Mouse (Mus musculus): ENCODE measurements around the gene Rnd3.

Rnd3 gene

DNA sequence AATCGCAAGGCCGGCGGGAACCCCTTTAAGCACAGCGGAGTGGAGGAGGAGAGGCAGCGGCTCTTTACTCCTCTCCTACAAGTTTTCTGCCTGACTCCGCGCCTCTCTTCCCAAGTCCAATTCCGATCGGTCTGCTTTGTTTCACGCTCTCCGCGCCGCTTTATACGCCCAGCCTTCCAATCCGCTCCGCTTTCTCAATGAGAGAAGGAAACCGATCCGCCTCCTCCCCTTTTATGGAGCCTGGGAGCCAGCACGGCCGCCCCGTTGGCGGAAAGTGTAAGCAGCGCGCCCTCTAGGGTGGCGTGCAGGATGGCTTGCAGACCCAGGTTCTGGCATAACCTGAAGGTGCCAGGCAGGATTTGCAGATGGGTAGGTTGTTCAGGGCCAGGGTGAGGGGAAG is at the start of gene Rnd3:
Gene Rnd3, minus strand, starts transcription at position 137 of the 400 bp plus-strand sequence.
- peak; percentile 67 to 80 for DNase-seq (ENCODE audit: low spot score in 2 of 2)

DNA sequence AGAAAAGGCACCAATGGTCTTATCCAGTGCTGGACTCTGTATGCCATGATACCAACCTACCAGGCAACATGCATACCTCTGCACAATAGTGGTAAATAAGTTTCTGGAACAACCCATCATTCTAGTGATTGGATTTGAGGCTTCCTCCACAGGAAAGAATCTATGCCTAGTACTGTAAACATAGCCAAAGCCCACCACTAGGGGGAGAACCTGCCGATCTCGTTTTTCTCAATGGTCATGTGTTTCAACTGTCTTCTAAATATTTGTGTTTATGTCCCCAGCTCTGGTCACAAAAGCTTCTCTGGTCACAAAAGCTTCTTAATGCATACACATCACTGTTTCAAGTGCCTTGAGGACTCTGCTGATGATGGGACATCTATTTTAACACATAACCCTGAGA is 43.4 kb upstream of the Rnd3 start:
- DNase-seq (ENCODE audit: low spot score in 2 of 2), result no peak

DNA sequence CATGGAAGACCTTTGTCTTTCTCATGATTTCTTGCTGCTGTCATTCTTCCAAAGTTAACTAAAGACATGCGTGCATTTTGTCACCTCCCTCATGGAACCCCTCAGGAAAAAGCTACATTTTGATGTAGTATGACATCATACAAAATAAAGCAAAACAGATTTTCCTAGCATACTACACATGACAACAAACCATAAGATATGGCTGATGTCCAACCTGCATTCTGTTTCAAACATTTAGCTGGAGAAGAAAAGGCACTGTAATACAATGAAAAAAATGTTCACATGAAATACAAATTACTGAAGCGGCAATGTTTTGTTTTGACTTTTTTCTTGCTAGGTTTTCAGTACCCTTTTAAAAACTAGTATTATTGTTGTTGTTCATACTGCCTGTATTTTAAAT is 36.9 kb upstream of the Rnd3 start:
- no peak for DNase-seq (ENCODE audit: low spot score in 2 of 2)

DNA sequence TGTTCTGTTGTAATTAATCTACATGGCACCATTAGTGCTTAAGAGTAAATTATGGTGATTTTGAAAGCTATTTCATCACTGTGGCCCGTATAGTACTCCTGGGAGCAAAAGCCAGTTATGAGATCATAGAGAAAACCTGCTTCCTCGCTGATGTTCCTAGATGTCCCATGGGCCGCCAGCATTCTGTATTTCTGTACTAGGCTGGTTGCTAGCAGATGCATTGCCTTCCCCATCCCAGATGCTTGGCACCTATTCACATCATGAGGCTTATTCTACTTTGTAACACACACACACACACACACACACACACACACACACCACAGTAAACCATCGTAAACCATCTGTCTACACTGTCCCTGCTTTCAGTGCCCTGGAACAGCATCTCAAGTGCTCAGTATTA is 34.1 kb upstream of the Rnd3 start:
- no peak for DNase-seq (ENCODE audit: low spot score in 2 of 2)

DNA sequence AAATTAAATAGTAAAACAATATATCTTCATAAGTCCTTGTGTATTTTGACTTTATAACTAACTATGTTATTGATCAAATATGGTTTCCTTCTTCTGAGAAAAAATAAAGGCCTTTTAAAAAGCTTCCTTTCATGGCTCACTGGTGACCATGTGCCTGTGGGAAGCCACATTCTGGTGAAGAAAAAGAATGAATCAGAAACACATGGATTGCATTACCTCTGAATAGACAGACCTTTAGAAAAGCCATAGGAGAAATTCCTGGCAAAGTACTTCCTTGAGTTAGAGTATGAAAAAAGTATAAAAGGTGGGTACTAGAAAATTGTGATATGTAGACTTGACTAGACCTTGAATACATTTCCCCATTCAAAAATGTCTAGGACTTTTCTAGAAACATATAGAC is 32.5 kb upstream of the Rnd3 start:
- no peak for DNase-seq (ENCODE audit: low spot score in 2 of 2)

DNA sequence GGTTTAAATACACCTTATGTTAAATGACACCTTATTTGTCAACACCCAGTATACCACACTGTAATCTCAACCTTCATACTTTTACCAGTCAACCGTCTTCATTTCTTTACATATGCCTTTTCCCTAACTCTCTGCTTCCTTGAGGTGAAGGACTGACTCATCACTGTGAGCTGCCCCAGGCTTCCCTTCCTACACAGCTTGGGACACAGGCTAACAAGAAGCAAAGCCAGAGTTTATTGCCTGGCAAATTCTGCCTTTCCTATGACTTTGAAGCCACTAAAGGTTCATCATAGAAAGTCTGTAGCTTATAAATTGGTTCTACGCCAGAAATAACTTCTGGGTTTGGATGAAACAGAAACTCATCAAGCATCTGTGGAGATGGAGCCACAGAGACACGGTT is 30.2 kb upstream of the Rnd3 start:
- no peak for DNase-seq (ENCODE audit: low spot score in 2 of 2)

DNA sequence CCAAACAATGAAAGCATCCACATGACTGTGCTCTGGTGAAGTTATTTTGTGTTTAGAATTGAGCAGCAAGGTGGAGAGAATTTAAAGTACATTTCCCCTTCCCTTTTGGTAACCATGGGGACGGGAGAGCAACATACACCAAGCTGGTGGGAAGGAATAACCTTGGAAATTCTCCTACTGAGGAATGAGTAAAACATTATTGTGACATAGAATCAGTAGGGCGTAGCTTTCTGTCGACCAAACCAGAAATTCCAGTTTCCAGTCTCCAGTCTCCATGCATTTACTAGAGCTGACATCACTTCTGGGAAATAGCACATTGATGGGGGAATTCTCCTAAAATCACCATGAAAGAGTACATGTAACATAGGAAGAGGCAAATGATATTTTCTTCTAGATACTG is 28.7 kb upstream of the Rnd3 start:
- no peak for DNase-seq (ENCODE audit: low spot score in 2 of 2)

DNA sequence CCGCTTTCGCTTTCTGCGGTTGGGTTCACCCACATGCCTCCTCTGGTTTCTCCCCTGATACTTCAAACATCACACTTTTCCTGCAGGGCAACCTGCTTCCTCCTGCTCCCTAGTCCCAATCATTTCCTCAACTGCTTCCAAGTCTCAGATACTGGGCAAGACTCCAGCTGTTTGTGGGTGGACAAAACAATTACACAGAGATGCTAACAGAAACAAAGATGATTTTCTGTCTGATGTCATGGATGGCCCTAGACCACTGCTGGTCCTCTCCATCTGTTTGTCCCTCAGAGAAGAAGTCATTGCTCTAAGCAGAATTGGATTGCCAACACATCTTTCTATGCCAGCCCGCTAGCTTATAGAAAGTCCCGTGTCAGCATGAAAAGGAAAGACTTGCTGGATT is 26.4 kb upstream of the Rnd3 start:
- DNase-seq (ENCODE audit: low spot score in 2 of 2), result no peak

DNA sequence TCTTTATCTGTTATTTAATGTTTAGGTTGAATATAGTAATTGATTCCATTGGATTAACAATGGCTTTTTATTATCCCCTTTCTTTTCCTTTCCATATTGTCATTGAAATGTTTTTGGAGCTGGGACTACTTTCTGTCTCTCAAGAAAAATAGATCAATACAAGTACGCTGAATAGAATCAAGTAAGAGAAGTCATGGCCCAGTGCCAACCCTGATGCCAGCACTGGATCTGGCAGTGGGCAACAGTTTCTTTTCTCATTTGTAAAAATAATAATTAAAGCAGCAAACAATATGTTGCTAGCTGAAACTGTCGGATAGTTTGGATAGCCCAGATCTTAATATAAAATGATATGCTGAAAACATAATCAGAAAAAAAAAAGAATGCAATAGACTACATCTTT is 12.2 kb upstream of the Rnd3 start:
- no peak for DNase-seq (ENCODE audit: low spot score in 2 of 2)

DNA sequence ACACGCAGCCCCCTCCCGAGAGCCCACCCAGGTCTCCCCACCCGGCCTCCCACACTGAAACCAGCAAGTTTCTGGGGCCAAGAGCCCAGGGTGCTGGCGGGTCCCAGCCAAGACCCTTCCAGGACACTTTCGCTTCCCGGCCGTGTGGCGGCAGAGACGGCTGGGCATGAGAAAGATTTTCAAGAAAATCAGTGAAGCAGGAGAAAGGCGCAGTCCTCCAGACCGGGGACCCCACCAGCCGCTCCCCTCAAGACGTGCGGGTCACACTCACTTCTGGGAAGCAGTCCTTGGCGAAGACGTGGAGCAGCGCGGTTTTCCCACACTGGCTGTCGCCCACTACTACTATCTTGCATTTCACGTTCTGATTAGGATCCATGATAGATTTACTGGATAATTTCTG is 457 bp downstream of the Rnd3 start:
- DNase-seq (ENCODE audit: low spot score in 2 of 2), result peak in 1 of 2 experiments; percentile 63

DNA sequence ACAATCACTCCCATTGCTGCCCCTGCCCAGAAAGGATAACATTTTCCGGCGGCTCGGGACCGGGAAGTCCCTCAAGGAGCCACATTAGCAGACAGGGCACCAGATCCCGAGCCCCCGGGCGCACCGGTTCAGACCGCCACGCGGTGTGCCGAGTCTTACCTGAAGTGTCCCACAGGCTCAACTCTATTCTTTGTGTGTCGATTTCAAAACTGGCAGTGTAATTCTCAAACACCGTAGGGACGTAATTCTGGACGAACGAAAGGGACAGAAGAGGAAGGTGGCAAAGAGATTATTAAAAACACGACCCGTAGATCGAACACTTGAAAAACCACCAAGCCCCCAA is 875 bp downstream of the Rnd3 start:
- no peak for DNase-seq (ENCODE audit: low spot score in 2 of 2)

DNA sequence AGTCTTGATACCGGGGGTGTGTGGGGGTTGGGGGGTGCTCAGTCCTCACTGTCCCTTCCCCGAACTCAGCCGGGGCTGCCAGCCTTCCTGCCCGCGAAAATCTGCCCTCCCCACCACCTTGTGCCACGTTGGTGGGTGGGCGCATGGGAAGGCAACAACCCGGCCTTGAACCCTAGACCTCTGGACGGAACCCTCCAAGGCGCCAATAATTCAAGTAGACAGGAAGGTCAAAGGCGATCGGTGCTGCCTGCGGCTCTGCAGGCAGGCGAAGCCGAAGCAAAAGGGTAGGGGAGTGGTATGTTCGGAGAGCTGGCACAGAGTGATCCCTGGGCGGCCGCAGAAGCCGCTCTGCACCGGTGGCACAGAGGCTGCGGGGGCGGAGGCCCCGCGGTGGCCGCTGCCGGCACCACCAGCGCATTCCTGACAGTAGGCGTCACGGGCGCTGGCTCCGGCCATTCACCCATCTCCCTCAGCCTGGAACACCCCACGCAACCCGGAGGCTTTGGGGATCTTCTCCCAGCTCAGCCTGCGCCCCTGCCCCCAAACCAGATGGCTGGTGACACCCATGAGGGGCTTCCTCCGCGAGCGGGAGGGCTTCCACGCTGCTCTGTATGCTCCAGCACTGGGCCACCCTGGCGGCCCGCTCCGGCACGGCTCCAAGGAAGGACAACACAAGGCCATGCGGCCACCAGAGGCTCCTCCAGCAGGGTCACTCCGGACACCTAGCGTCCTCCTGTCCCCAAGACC is 1.4 kb downstream of the Rnd3 start:
- DNase-seq (ENCODE audit: low spot score in 2 of 2), result peak; percentile 17 to 69

DNA sequence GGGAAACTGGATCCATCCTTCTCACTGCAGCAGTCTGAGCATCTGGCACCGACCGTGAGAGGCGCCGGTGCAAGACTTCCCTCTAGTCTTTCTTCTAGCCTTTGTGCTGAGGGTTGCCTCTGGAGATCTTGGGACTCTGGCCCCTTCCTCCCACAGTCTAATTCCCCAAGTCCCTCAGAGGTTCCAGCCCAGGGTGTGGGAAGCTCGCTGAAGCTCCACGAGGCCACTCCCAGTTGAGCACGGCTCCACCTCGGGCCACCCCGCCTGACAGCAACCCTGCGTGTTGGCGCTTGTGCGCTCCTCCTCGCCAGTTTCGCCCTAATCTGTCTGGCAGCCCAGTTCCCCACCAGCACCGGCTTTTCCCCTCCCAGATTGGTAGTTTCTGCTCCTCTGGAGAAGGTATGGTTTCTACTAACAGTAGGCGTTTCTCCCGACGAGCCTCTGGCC is 2.0 kb downstream of the Rnd3 start:
- peak; percentile 20 to 65 for DNase-seq (ENCODE audit: low spot score in 2 of 2)

DNA sequence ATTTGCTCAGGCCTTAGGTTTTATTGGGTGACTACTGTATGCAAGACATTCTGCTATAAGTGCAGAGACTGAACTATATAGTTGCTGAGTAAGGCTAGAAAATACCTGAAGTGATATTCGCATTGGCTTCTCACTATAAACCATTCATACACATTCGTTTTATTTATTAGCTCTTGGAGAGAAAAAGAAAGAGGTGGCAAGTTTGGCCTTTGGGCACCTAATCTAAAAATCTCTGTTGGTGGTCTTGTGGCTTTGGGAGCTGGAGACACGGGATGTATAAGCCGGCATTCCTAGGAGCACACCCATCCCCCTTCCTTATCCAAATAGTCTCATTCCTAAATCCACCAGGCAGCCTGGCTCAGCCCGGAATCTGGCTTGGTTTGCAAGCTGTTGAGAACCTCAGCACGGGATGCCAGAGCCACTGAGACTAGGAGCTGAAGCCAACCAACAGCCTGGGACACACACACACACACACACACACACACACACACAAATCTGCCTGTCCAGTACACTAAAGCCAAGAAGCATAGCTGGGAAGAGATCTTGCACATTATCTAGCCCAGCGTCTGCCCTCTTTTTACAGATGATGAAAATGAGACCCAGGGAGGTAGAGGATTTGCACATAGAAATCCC is 3.0 kb downstream of the Rnd3 start:
- DNase-seq (ENCODE audit: low spot score in 2 of 2), result no peak

DNA sequence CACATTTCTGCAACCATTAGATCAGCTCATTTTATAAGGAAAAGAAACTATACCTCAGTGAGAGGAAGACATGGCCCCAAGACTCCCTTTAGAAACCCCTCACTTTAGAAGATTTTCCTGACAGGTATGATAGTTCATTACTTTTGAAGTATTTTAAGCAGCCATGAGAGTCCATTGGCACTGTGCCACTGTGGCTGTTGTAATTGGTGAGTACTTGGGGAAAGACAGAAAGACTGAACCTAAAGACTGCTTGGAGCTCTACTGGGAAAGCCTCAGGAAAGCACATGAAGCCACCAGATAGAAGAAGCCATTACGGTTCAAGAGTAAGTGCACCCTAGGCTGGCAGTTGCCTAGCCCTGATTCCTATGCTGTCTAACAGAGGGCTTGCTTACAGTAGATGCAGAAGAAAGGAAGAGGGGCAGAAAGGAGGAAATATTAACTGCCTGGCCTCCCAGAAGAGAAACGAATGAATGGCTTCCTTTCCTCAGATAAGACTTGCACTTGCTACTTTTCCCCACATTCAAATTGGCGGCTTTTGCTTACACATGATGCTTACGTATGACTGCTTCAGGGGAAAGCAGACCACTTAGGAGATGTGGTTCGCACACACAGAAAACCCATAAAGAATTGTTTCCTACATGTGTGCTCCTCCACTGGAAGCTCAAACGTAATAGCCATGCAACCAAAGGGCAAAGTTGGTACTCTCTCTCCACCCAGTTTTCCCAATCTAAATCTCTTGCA is 4.4 kb downstream of the Rnd3 start:
- DNase-seq (ENCODE audit: low spot score in 2 of 2), result no peak

DNA sequence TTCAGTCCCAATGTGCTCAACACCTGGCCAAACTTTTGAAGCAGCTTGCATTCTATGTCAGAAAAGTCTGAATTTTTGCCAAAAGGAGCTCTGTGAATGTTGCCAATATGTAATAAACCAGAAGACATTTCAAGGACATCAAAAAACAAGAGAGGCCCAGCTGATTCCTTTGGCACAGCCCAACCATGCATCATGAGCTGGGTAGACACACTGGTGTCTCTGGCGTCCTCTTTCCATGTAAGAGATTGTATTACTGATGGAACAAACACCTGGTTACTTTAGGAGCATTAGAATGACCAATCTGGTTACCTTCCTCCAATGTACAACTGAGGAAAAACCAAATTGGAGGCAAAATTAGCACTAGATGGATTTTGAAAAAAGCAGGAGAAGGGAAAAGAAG is 6.5 kb downstream of the Rnd3 start:
- no peak for DNase-seq (ENCODE audit: low spot score in 2 of 2)

DNA sequence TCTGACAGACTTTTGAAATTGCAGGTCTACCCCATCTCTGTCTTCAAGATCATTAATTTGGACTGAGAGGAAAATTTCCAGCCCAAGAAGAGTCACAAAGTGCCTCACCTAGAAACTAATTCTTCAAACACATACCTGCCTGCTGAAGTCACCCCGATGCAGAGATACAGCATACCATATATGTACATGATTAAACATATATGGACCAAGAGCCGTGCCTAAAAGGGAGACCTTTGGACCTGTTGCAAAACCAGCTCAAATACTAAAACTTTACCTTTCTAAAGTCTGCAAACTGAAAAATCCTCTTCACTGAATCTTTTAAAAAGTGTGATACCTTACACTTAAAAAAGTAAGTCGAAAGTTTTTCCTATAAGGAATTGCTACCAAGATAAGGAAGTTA is 7.6 kb downstream of the Rnd3 start:
- DNase-seq (ENCODE audit: low spot score in 2 of 2), result no peak

DNA sequence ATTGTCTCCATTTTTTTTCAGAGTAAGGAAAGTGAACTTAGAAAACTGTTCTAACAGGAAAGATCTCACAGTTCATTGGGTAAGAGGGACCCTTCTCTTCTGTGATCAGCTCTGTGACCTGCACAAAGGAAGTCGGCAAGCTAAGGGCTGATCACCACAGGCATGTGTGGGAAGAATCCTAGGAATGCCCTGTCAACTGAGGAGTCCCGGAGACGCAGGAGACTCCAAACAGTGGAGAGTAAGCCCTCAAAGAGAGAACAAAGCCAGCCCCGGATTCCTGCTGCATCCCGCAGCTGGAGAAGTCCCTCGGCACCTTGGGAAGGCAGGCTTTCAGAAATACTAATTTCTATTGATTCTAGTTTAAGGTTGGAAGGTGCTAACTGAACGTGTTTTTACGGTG is 8.4 kb downstream of the Rnd3 start:
- no peak for DNase-seq (ENCODE audit: low spot score in 2 of 2)

DNA sequence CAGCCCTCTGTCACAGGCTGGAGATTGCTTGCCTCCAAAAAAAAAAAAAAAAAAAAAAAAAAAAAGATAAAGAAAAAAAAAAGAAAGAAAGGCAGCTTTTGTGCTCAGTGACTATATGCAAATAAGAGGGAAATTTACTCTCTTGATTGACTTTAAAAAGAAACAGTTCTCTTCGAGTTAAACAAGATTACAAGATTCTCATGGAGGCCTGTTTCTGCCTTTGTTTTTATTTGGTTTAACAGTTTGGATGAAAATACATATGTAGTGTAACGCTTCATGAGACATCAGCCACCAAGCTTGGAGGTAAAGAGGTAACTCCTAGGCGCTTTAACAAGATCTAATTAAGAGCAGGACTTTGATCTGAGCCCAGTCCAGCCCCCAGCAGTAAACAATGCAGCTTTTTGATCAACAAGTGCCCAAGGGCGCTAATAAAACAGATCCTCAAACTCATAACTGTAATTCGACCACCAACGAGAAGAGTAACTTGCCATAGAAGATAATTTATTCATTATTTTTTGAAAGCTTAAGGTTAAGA is 8.9 kb downstream of the Rnd3 start:
- DNase-seq (ENCODE audit: low spot score in 2 of 2), result no peak

DNA sequence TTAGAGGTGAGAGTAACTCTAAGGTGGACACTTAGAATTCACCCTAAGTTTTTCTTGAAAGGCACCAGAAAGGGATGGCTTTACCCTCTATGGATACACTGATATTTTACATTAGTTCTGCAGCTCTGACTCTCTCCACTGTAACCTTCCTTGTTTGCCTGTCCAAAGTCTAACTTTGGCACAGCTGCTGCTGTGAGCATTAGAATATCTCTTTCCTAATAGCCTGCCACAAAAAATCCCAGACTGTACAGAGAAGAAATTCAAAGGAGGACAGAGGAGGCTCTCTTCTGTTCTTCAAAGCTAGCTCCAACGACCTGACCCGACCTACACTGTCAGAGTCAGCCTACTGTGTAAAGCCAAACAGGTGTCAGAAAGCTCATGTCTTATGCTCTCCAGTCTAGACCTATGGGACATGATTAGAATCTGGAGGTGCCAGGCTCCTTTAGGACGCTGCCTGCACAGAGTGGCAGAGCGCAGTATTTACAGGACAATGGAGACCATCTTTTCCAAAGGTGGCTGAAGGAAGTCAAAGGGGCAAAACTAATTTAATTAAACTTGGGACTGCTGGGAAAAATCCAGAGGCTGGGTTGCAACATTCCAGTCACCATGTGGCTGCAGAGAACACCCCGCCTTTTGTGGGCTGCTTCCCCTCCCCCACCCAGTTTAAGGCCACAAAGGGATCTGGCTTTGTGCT is 9.5 kb downstream of the Rnd3 start:
- no peak for DNase-seq (ENCODE audit: low spot score in 2 of 2)

DNA sequence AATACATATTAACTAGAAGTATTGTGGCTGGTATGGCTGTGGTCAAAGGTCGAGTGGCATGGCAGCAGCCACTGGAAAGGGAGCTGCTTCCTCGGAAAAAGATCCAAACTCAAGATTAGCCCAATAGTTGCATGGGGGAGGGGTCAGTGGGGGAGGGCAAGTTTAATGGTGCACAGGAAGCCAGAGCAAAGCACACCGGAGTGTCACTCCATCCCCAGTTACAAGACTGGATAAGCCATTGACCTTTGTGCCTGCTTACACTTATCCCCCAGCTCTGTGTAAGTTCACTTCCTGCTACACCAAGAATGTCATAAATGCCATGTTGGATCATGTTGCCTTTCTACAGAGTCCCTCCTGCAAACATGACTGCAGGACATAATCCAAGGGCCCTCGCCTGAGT is 11.2 kb downstream of the Rnd3 start:
- DNase-seq (ENCODE audit: low spot score in 2 of 2), result no peak

DNA sequence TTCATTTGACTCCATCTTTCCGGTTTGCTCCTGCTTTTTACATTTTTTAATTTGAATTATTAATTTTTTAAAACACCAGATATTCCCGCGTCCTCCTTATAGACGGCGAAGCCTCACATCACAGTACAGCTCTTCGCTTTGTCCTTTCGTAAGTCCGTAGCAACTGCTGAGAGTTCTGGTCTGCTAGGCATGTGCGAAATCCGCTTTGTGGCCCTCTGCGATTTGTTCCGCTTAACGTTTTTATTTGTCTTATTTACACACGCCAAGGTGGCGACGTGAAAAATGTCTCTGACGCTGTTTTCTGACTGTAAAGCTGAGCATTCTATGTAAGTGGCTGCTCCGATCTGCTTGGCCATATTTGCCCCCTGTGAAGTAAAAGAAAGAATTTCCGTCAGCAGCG is 16.7 kb downstream of the Rnd3 start:
- no peak for DNase-seq (ENCODE audit: low spot score in 2 of 2)

Data from spleen, postnatal 4 days (tissue).